Mouse (Mus musculus): ENCODE measurements at regions not wholly inside any gene's neighbourhood (a gene's known extent, or its start where the extent isn't known, plus 50 kb on each side); places are given as distances from the start of the nearest gene placed in this dataset.
A peak's percentile ranks its signal among the peaks of the same experiment; 100 is the strongest.

- intact Hi-C loops (cut with DNase I) = no loop called here
- peak; percentile 59 to 65 for DNase-seq
These were observed 320.1 kb upstream of the Jarid2 start for GRCm38 (mm10) chr13:44408960-44409719.

GRCm38 (mm10) chr13:44409720-44410047 lies 319.6 kb upstream of the Jarid2 start:
- DNase-seq = no peak
- intact Hi-C loops (cut with DNase I) = loop anchor here (5.0 kb wide), 1 partner anchor 177 kb away; no protein-coding TSS in a partner anchor

- DNase-seq = no peak
- intact Hi-C loops (cut with DNase I) = loop anchor here (5.0 kb wide), 1 partner anchor 180 kb away; no protein-coding TSS in a partner anchor
These were observed 317.3 kb upstream of the Jarid2 start for GRCm38 (mm10) chr13:44411781-44412496.

- no peak for DNase-seq
- intact Hi-C loops (cut with DNase I) = loop anchor here (5.0 kb wide), 1 partner anchor 181 kb away; no protein-coding TSS in a partner anchor
These were observed 316.0 kb upstream of the Jarid2 start for GRCm38 (mm10) chr13:44413305-44413704.

- DNase-seq = peak; percentile 41 to 56
- intact Hi-C loops (cut with DNase I) = loop anchor here (5.0 kb wide), 1 partner anchor 316 kb away; no protein-coding TSS in a partner anchor
These were observed 313.3 kb upstream of the Jarid2 start for GRCm38 (mm10) chr13:44415971-44416370.

GRCm38 (mm10) chr13:44416986-44417385 lies 312.3 kb upstream of the Jarid2 start:
- no peak for DNase-seq
- intact Hi-C loops (cut with DNase I) = loop anchor here (5.0 kb wide), 1 partner anchor 315 kb away; no protein-coding TSS in a partner anchor

- DNase-seq = no peak
- intact Hi-C loops (cut with DNase I) = loop anchor here (5.0 kb wide), 1 partner anchor 313 kb away; no protein-coding TSS in a partner anchor
These were observed 310.2 kb upstream of the Jarid2 start for GRCm38 (mm10) chr13:44419056-44419455.

- DNase-seq = peak; percentile 43 to 47
- intact Hi-C loops (cut with DNase I) = loop anchor here (5.0 kb wide), 1 partner anchor 313 kb away; no protein-coding TSS in a partner anchor
These were observed 309.6 kb upstream of the Jarid2 start for GRCm38 (mm10) chr13:44419472-44420226.

GRCm38 (mm10) chr13:44420227-44420592 lies 309.1 kb upstream of the Jarid2 start:
- no peak for DNase-seq
- intact Hi-C loops (cut with DNase I) = no loop called here

- intact Hi-C loops (cut with DNase I) = no loop called here
These were observed 308.3 kb upstream of the Jarid2 start for GRCm38 (mm10) chr13:44420941-44421340.

GRCm38 (mm10) chr13:44421426-44421825 lies 307.8 kb upstream of the Jarid2 start:
- DNase-seq = no peak
- intact Hi-C loops (cut with DNase I) = no loop called here

More at GRCm38 (mm10) chr13:44420941-44421340, 308.3 kb upstream of the Jarid2 start:
- DNase-seq = no peak

GRCm38 (mm10) chr13:44421922-44422321 lies 307.4 kb upstream of the Jarid2 start:
- intact Hi-C loops (cut with DNase I) = no loop called here
- no peak for DNase-seq

- no peak for DNase-seq
- intact Hi-C loops (cut with DNase I) = no loop called here
These were observed 298.8 kb upstream of the Jarid2 start for GRCm38 (mm10) chr13:44430492-44430891.

GRCm38 (mm10) chr13:44437709-44438108 lies 291.6 kb upstream of the Jarid2 start:
- no peak for DNase-seq
- intact Hi-C loops (cut with DNase I) = no loop called here

GRCm38 (mm10) chr13:44441061-44441460 lies 288.2 kb upstream of the Jarid2 start:
- no peak for DNase-seq
- intact Hi-C loops (cut with DNase I) = no loop called here

- peak; percentile 41 to 47 for DNase-seq
- intact Hi-C loops (cut with DNase I) = no loop called here
These were observed 280.0 kb upstream of the Jarid2 start for GRCm38 (mm10) chr13:44449216-44449830.

- no peak for DNase-seq
- intact Hi-C loops (cut with DNase I) = no loop called here
These were observed 278.1 kb upstream of the Jarid2 start for GRCm38 (mm10) chr13:44451224-44451623.

GRCm38 (mm10) chr13:44453131-44453530 lies 276.1 kb upstream of the Jarid2 start:
- intact Hi-C loops (cut with DNase I) = no loop called here
- no peak for DNase-seq

- intact Hi-C loops (cut with DNase I) = no loop called here
- no peak for DNase-seq
These were observed 275.1 kb upstream of the Jarid2 start for GRCm38 (mm10) chr13:44454136-44454535.

- no peak for DNase-seq
- intact Hi-C loops (cut with DNase I) = no loop called here
These were observed 274.1 kb upstream of the Jarid2 start for GRCm38 (mm10) chr13:44455193-44455592.

Data from heart, postnatal 36 days (tissue).